In the genomic region with DNA sequence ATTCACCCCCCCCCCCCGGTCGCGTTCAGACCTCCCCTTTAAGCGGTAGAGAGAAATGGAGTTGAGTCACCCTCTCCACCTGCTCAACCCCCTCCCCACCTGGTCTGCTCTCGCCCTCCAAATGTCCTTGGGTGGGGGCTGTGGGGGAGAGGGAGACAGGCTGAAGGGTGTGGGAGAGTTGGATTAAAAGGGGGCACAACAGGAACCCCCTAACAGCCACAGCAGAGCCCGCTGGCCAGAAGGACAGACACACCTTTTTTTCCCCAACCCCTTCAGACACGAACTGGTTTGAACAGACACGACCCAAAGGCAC, we compare ENCODE assay signal across 10 mouse cellular contexts. TPM values are rescaled to one million over a fixed set of nuclear protein-coding genes. Genes with fewer than 3 reads are reported as not detected.
DNase-seq lines count a peak whose midpoint lies in the region; ATAC-seq and TF ChIP-seq lines count a peak whose summit lies in the region.
"Had no signal": no experiment of that assay in that cellular context is flagged by ENCODE, and none has a peak within 500 bp of the region (broad histone marks: within the 10 kb centered on the region; RNA-seq: fewer than 3 reads in every experiment).

No protein-coding gene starts in this region.

- WGBS in lung, embryonic 15.5 days: 0% methylated on average over 8 of the region's 8 CpGs
- 2% methylated on average over 8 of the region's 8 CpGs for WGBS in limb, embryonic 10.5 days
- WGBS in neural tube, embryonic 15.5 days: 1% methylated on average over 8 of the region's 8 CpGs

- H3K4me2 ChIP-seq in lung, embryonic 15.5 days: peak overlapping the region; percentile 63
- H3K4me2 ChIP-seq in neural tube, embryonic 15.5 days: peak overlapping the region; percentile 100

- TF ChIP-seq CTCF in embryonic fibroblast, embryonic 13.5 days (IDR thresholded peaks at IDR 0.05; ENCODE audit: borderline replicate concordance, insufficient read depth, low read length): no peak

- H3K9ac ChIP-seq in lung, embryonic 15.5 days: no peak overlapping the region
- peak overlapping the region; percentile 57 for H3K9ac ChIP-seq in neural tube, embryonic 15.5 days (replicated peaks)

- TF ChIP-seq POLR2A in embryonic fibroblast, embryonic 13.5 days (IDR thresholded peaks at IDR 0.05; ENCODE audit: low read depth, low read length): no peak

- H3K27ac ChIP-seq in lung, embryonic 15.5 days: no peak overlapping the region
- no peak overlapping the region for H3K27ac ChIP-seq in embryonic fibroblast, embryonic 13.5 days (ENCODE audit: insufficient read depth, low read length)
- no peak overlapping the region for H3K27ac ChIP-seq in limb, embryonic 10.5 days
- peak overlapping the region; percentile 61 for H3K27ac ChIP-seq in neural tube, embryonic 15.5 days (replicated peaks)

- no peaks in the 10 kb centered on the region for H3K9me3 ChIP-seq in lung, embryonic 15.5 days
- H3K9me3 ChIP-seq in limb, embryonic 10.5 days (replicated peaks): no peaks in the 10 kb centered on the region
- no peaks in the 10 kb centered on the region for H3K9me3 ChIP-seq in neural tube, embryonic 15.5 days (replicated peaks)

- H3K4me3 ChIP-seq in lung, embryonic 15.5 days: no peak overlapping the region
- H3K4me3 ChIP-seq in embryonic fibroblast, embryonic 13.5 days (ENCODE audit: insufficient read depth, low read length): peak overlapping the region; percentile 33; the same call in 1 of the 2 replicates
- H3K4me3 ChIP-seq in limb, embryonic 10.5 days: peak overlapping the region; percentile 51
- peak overlapping the region; percentile 58 for H3K4me3 ChIP-seq in neural tube, embryonic 15.5 days (replicated peaks)

- DNase-seq in lung, postnatal 4 days: no peak
- no peak for DNase-seq in limb, embryonic 10.5 days (ENCODE audit: low spot score)
- DNase-seq in ovary, postnatal 36 days (ENCODE audit: low spot score): no peak
- no peak for DNase-seq in right cerebral cortex, postnatal 25 days
- DNase-seq in adrenal gland, adult (ENCODE audit: inconsistent age in 2 of 2, low spot score in 1 of 2): no peak

- H3K36me3 ChIP-seq in lung, embryonic 15.5 days: no peaks in the 10 kb centered on the region
- H3K36me3 ChIP-seq in limb, embryonic 10.5 days: no peaks in the 10 kb centered on the region
- H3K36me3 ChIP-seq in neural tube, embryonic 15.5 days: no peaks in the 10 kb centered on the region

- H3K27me3 ChIP-seq in lung, embryonic 15.5 days: peaks cover 83% of the 10 kb centered on the region
- H3K27me3 ChIP-seq in limb, embryonic 10.5 days (ENCODE audit: low read depth, poor library complexity, severe bottlenecking): peaks cover 100% of the 10 kb centered on the region
- H3K27me3 ChIP-seq in neural tube, embryonic 15.5 days (replicated peaks): peaks cover 70% of the 10 kb centered on the region

- peaks cover 27% of the 10 kb centered on the region for H3K4me1 ChIP-seq in lung, embryonic 15.5 days
- H3K4me1 ChIP-seq in embryonic fibroblast, embryonic 13.5 days (ENCODE audit: control insufficient read depth, insufficient read depth, low read length): peaks cover 7% of the 10 kb centered on the region; the same call in 1 of the 2 replicates
- H3K4me1 ChIP-seq in limb, embryonic 10.5 days: peaks cover 46% of the 10 kb centered on the region
- H3K4me1 ChIP-seq in neural tube, embryonic 15.5 days: peaks cover 57% of the 10 kb centered on the region

- ATAC-seq in lung, embryonic 15.5 days (ENCODE audit: borderline replicate concordance, extremely low read depth, low FRiP score, low TSS enrichment): no peak
- ATAC-seq in neural tube, embryonic 15.5 days (ENCODE audit: low FRiP score): peak; percentile 8; the same call in 1 of the 2 replicates

RNA-seq across cellular contexts. Expression of a gene that starts 3.0 kb away (rescaled TPM):
- polyA plus RNA-seq in lung, embryonic 15.5 days (2015; fragmentation: Nextera tagmentation; extraction: Ambion mirVana): 0.11 and 0.19 TPM in 2 replicates
- 2.1 and 3.8 TPM in 2 replicates for polyA plus RNA-seq in embryonic fibroblast, embryonic 13.5 days (2011; ENCODE audit: insufficient read length, low read depth, missing spikeins)
- polyA plus RNA-seq in limb, embryonic 10.5 days (2016; fragmentation: Nextera tagmentation; extraction: Ambion mirVana): 0.16 TPM in 1 of 2 replicates, not detected in the other
- polyA plus RNA-seq in neural tube, embryonic 15.5 days (2015; fragmentation: Nextera tagmentation; extraction: Ambion mirVana): 12.3 and 14.0 TPM in 2 replicates
- polyA plus RNA-seq: heart, embryonic 16.5 days; liver, adult 2 months had no signal

RNA-seq across cellular contexts. Expression of a gene that starts 16.7 kb away (rescaled TPM):
- polyA plus RNA-seq in lung, embryonic 15.5 days (2015; fragmentation: Nextera tagmentation; extraction: Ambion mirVana): 202 and 206 TPM in 2 replicates
- polyA plus RNA-seq in embryonic fibroblast, embryonic 13.5 days (2011; ENCODE audit: insufficient read length, low read depth, missing spikeins): 149 and 166 TPM in 2 replicates
- polyA plus RNA-seq in limb, embryonic 10.5 days (2016; fragmentation: Nextera tagmentation; extraction: Ambion mirVana): 155 and 170 TPM in 2 replicates
- 209 and 222 TPM in 2 replicates for polyA plus RNA-seq in neural tube, embryonic 15.5 days (2015; fragmentation: Nextera tagmentation; extraction: Ambion mirVana)

RNA-seq across cellular contexts. Expression of a gene that starts 41.4 kb away (rescaled TPM):
- polyA plus RNA-seq in lung, embryonic 15.5 days (2015; fragmentation: Nextera tagmentation; extraction: Ambion mirVana): 101 and 102 TPM in 2 replicates
- 38.5 and 43.5 TPM in 2 replicates for polyA plus RNA-seq in embryonic fibroblast, embryonic 13.5 days (2011; ENCODE audit: insufficient read length, low read depth, missing spikeins)
- polyA plus RNA-seq in limb, embryonic 10.5 days (2016; fragmentation: Nextera tagmentation; extraction: Ambion mirVana): 116 and 119 TPM in 2 replicates
- 126 and 137 TPM in 2 replicates for polyA plus RNA-seq in neural tube, embryonic 15.5 days (2015; fragmentation: Nextera tagmentation; extraction: Ambion mirVana)

RNA-seq across cellular contexts. Expression of a gene that starts 42.4 kb away (rescaled TPM):
- polyA plus RNA-seq in lung, embryonic 15.5 days (2015; fragmentation: Nextera tagmentation; extraction: Ambion mirVana): 55.9 and 58.9 TPM in 2 replicates
- 120 and 152 TPM in 2 replicates for polyA plus RNA-seq in embryonic fibroblast, embryonic 13.5 days (2011; ENCODE audit: insufficient read length, low read depth, missing spikeins)
- 39.4 and 40.8 TPM in 2 replicates for polyA plus RNA-seq in limb, embryonic 10.5 days (2016; fragmentation: Nextera tagmentation; extraction: Ambion mirVana)
- 36.4 and 39.0 TPM in 2 replicates for polyA plus RNA-seq in neural tube, embryonic 15.5 days (2015; fragmentation: Nextera tagmentation; extraction: Ambion mirVana)

RNA-seq across cellular contexts. Expression of a gene that starts 42.8 kb away (rescaled TPM):
- polyA plus RNA-seq in lung, embryonic 15.5 days (2015; fragmentation: Nextera tagmentation; extraction: Ambion mirVana): 0.86 TPM in 2 replicates
- polyA plus RNA-seq in embryonic fibroblast, embryonic 13.5 days (2011; ENCODE audit: insufficient read length, low read depth, missing spikeins): 646 and 1,921 TPM in 2 replicates
- polyA plus RNA-seq in limb, embryonic 10.5 days (2016; fragmentation: Nextera tagmentation; extraction: Ambion mirVana): 0.36 and 0.39 TPM in 2 replicates
- 0.23 and 0.26 TPM in 2 replicates for polyA plus RNA-seq in neural tube, embryonic 15.5 days (2015; fragmentation: Nextera tagmentation; extraction: Ambion mirVana)
